Mouse (Mus musculus) regulatory T cell (primary cell): Measurements from ENCODE around the gene Foxd3.

Experiments used
- in situ Hi-C: fragments of 300-600 bp; cut with MboI, MseI; formaldehyde crosslinking; loops from one replicate; pipeline ENCODE4 v1.15.1; 2025; ENCODE audit warnings: high pct_unique_total_duplicates

Gene Foxd3

GRCm38 (mm10) chr4:99655937-99656604 is at the start of gene Foxd3:
Gene Foxd3, plus strand, starts transcription at chr4:99656299.
- in situ Hi-C loops = no loop called here

- in situ Hi-C loops = no loop called here
Measured at GRCm38 (mm10) chr4:99612156-99612555, 43.9 kb upstream of the Foxd3 start.

- in situ Hi-C loops = no loop called here
Measured at GRCm38 (mm10) chr4:99612609-99613350, 43.3 kb upstream of the Foxd3 start.

- in situ Hi-C loops = loop anchor here (25.0 kb wide), 1 partner anchor 1461 kb away; no protein-coding TSS in a partner anchor
Measured at GRCm38 (mm10) chr4:99626047-99626844, 29.9 kb upstream of the Foxd3 start.

- in situ Hi-C loops = loop anchor here (25.0 kb wide), 1 partner anchor 1460 kb away; no protein-coding TSS in a partner anchor
Measured at GRCm38 (mm10) chr4:99627057-99627456, 29.0 kb upstream of the Foxd3 start.

GRCm38 (mm10) chr4:99636038-99636437 is 20.1 kb upstream of the Foxd3 start:
- in situ Hi-C loops = loop anchor here (25.0 kb wide), 1 partner anchor 1451 kb away; no protein-coding TSS in a partner anchor

- in situ Hi-C loops = loop anchor here (25.0 kb wide), 1 partner anchor 1451 kb away; no protein-coding TSS in a partner anchor
Measured at GRCm38 (mm10) chr4:99636711-99637110, 19.4 kb upstream of the Foxd3 start.

- in situ Hi-C loops = loop anchor here (25.0 kb wide), 1 partner anchor 1447 kb away; no protein-coding TSS in a partner anchor
Measured at GRCm38 (mm10) chr4:99640619-99641018, 15.5 kb upstream of the Foxd3 start.

GRCm38 (mm10) chr4:99641920-99642319 is 14.2 kb upstream of the Foxd3 start:
- in situ Hi-C loops = loop anchor here (25.0 kb wide), 1 partner anchor 1445 kb away; no protein-coding TSS in a partner anchor

- in situ Hi-C loops = loop anchor here (25.0 kb wide), 1 partner anchor 1442 kb away; no protein-coding TSS in a partner anchor
Measured at GRCm38 (mm10) chr4:99645560-99645959, 10.5 kb upstream of the Foxd3 start.

GRCm38 (mm10) chr4:99650088-99650944 is 5.8 kb upstream of the Foxd3 start:
- in situ Hi-C loops = loop anchor here (5.0 kb wide), 1 partner anchor 177 kb away; the partner anchor contains the start of gene Efcab7

- in situ Hi-C loops = loop anchor here (5.0 kb wide), 1 partner anchor 176 kb away; the partner anchor contains the start of gene Efcab7
Measured at GRCm38 (mm10) chr4:99650945-99651690, 5.0 kb upstream of the Foxd3 start.

GRCm38 (mm10) chr4:99651823-99652450 is 4.2 kb upstream of the Foxd3 start:
- in situ Hi-C loops = loop anchor here (5.0 kb wide), 1 partner anchor 175 kb away; the partner anchor contains the start of gene Efcab7

- in situ Hi-C loops = loop anchor here (5.0 kb wide), 1 partner anchor 175 kb away; the partner anchor contains the start of gene Efcab7
Measured at GRCm38 (mm10) chr4:99652576-99653210, 3.4 kb upstream of the Foxd3 start.

- in situ Hi-C loops = loop anchor here (5.0 kb wide), 1 partner anchor 174 kb away; the partner anchor contains the start of gene Efcab7
Measured at GRCm38 (mm10) chr4:99653216-99653607, 2.9 kb upstream of the Foxd3 start.

- in situ Hi-C loops = loop anchor here (5.0 kb wide), 1 partner anchor 174 kb away; the partner anchor contains the start of gene Efcab7
Measured at GRCm38 (mm10) chr4:99653608-99654221, 2.4 kb upstream of the Foxd3 start.

- in situ Hi-C loops = loop anchor here (5.0 kb wide), 1 partner anchor 173 kb away; the partner anchor contains the start of gene Efcab7
Measured at GRCm38 (mm10) chr4:99654621-99655296, 1.3 kb upstream of the Foxd3 start.
